Mouse (Mus musculus) hindbrain, embryonic 14.5 days (tissue): ENCODE measurements at regions not wholly inside any gene's neighbourhood (a gene's known extent, or its start where the extent isn't known, plus 50 kb on each side); places are given as distances from the start of the nearest gene placed in this dataset.

ENCODE experiments used
- ATAC-seq: fragments of 200-750 bp; cut with Nextera tagmentation; 2 replicates; pipeline ENCODE4 v1.8.0; 2017; ENCODE audit warnings: moderate number of reproducible peaks, mild to moderate bottlenecking, moderate TSS enrichment, moderate library complexity; ENCODE audit not compliant: low FRiP score
- DNase-seq: peaks from one replicate; pipeline ENCODE4 v3.0.0-alpha.2; 2015; ENCODE audit warnings: low spot score
- H3K27ac ChIP-seq: fragments of 300-500 bp; sonication (generic); 2 replicates; pipeline ENCODE4 v1.5.1; 2014; ENCODE audit warnings: mild to moderate bottlenecking, moderate library complexity
- H3K27me3 ChIP-seq: fragments of 300-500 bp; sonication (generic); 2 replicates; pipeline ENCODE4 v1.6.1; 2014; ENCODE audit warnings: mild to moderate bottlenecking, low read length, mixed read lengths; ENCODE audit not compliant: control insufficient read depth, insufficient read depth
- H3K36me3 ChIP-seq: fragments of 300-500 bp; sonication (generic); replicated peaks from 2 replicates; pipeline ENCODE4 v1.6.1; 2014; ENCODE audit not compliant: control insufficient read depth, insufficient read depth
- H3K4me1 ChIP-seq: fragments of 300-500 bp; sonication (generic); replicated peaks from 2 replicates; pipeline ENCODE4 v1.6.1; 2014; ENCODE audit warnings: antibody characterized with exemption, low read length, mixed read lengths; ENCODE audit not compliant: control insufficient read depth, insufficient read depth
- H3K4me2 ChIP-seq: fragments of 300-500 bp; sonication (generic); replicated peaks from 2 replicates; pipeline ENCODE4 v1.6.1; 2014; ENCODE audit warnings: mild to moderate bottlenecking, moderate library complexity
- H3K4me3 ChIP-seq: fragments of 300-500 bp; sonication (generic); replicated peaks from 2 replicates; pipeline ENCODE4 v1.5.1; 2014; ENCODE audit warnings: mild to moderate bottlenecking, low read length
- H3K9ac ChIP-seq: fragments of 300-500 bp; sonication (generic); 2 replicates; pipeline ENCODE4 v1.6.1; 2014
- H3K9me3 ChIP-seq: fragments of 300-500 bp; sonication (generic); 2 replicates; pipeline ENCODE4 v1.6.1; 2016; ENCODE audit warnings: low read length; ENCODE audit not compliant: control insufficient read depth
- WGBS: fragments of 180-500 bp; shearing (Covaris S2); extraction: QIAGEN DNeasy Blood & Tissue Kit; methylation state at CpG from one replicate; pipeline ENCODE4 v1.1.7; 2014; 5-methylcytosine and 5-hydroxymethylcytosine counted together

GRCm38 (mm10) chr7:95725716-95726487 lies 445.1 kb upstream of the Tenm4 start:
- H3K4me1 ChIP-seq, result no peaks in the 10 kb centered on the region
- no peak for DNase-seq
- no peak for ATAC-seq
- H3K9me3 ChIP-seq, result no peaks in the 10 kb centered on the region
- no peak overlapping the region for H3K27ac ChIP-seq
- H3K4me3 ChIP-seq, result no peak overlapping the region
- H3K4me2 ChIP-seq, result no peak overlapping the region
- H3K36me3 ChIP-seq, result no peaks in the 10 kb centered on the region
- no peaks in the 10 kb centered on the region for H3K27me3 ChIP-seq
- H3K9ac ChIP-seq, result no peak overlapping the region
- WGBS, result 68% methylated on average over 2 of the region's 2 CpGs

DNA sequence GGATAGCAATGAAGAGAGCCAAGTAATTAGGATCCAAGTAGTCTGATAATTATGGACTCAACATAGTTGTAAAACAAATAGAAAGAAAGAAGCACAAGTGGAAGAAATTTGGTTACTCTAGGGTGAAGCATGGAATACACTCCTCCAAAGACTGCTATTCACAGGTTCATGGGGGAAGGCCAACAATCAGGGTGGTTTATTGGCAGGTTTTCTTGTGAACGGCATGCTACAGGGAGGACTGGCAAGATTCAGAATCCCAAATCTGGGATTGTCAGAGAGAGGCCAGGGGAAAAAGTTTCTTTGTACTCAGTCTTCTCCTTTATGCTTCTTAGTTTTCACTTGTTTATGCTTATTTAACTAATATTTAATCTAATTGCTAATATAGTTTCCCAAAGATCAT lies 437.2 kb upstream of the Tenm4 start:
- no peak overlapping the region for H3K27ac ChIP-seq
- no peaks in the 10 kb centered on the region for H3K9me3 ChIP-seq
- DNase-seq (no peak), ATAC-seq (no peak)
- H3K4me1 ChIP-seq, result no peaks in the 10 kb centered on the region
- WGBS, result 74% methylated on average over 1 of the region's 1 CpGs
- H3K9ac ChIP-seq, result no peak overlapping the region
- no peak overlapping the region for H3K4me3 ChIP-seq
- H3K4me2 ChIP-seq, result no peak overlapping the region
- H3K36me3 ChIP-seq, result no peaks in the 10 kb centered on the region
- H3K27me3 ChIP-seq, result no peaks in the 10 kb centered on the region

GRCm38 (mm10) chr7:95734587-95734986 lies 436.5 kb upstream of the Tenm4 start:
- no peak overlapping the region for H3K27ac ChIP-seq
- no peaks in the 10 kb centered on the region for H3K27me3 ChIP-seq
- H3K9ac ChIP-seq, result no peak overlapping the region
- ATAC-seq, result no peak; the same call in 1 of the 2 replicates
- H3K4me1 ChIP-seq, result no peaks in the 10 kb centered on the region
- peak; percentile 28 for DNase-seq
- no peak overlapping the region for H3K4me3 ChIP-seq
- WGBS, result 50% methylated on average over 5 of the region's 5 CpGs
- no peaks in the 10 kb centered on the region for H3K9me3 ChIP-seq
- H3K4me2 ChIP-seq, result no peak overlapping the region
- H3K36me3 ChIP-seq, result no peaks in the 10 kb centered on the region

DNA sequence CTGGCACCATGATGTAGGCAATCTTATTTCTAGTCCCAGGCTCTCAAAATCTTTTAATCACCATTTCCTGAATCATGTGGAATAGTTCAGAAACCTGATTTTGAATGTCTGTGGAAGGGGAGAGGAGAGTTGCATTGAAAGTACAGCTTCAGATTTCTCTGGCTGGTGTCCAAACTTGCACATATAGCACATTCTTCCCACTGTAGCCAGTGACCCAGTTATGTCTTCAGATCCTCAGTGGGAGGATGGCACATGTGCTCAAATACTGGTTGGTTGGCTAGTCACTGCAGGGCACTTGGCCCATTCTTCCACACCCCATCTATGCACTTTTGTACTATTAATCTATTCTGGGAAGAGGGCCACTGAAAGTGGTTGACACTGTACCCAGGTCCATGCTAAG lies 434.3 kb upstream of the Tenm4 start:
- no peaks in the 10 kb centered on the region for H3K27me3 ChIP-seq
- H3K4me3 ChIP-seq, result no peak overlapping the region
- H3K27ac ChIP-seq, result no peak overlapping the region
- H3K4me2 ChIP-seq, result no peak overlapping the region
- DNase-seq, result no peak
- H3K9me3 ChIP-seq, result no peaks in the 10 kb centered on the region
- no peak for ATAC-seq
- H3K4me1 ChIP-seq, result no peaks in the 10 kb centered on the region
- H3K36me3 ChIP-seq, result no peaks in the 10 kb centered on the region
- H3K9ac ChIP-seq, result no peak overlapping the region

DNA sequence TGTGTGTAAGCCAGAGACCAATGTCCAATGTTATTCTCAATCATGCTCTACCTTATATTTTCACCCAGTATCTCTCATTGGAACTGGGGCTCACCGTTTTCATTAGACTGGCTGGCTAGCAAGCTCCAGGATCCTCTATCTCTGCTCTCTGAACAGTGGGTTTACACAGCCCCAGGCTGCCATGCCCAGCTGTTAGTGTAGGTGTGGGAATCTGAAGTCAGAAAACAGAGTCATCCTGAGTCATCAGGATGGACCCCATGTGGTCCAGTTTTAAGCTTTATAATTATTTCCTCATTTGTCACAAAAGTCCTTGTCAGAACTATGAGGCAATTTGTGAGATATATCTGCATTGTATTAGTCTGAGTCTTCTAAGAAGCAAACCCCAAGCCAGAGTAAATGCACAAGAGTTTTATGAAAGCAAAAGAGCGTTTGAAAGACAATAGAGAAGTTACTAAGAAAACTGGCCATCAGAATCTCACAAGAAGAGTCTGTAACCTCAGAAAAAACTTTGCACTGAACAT lies 432.3 kb upstream of the Tenm4 start:
- Histone ChIP-seq H3K4me1 (no peaks in the 10 kb centered on the region), H3K27me3 (no peaks in the 10 kb centered on the region), H3K9ac (no peak overlapping the region), H3K36me3 (no peaks in the 10 kb centered on the region), H3K4me2 (no peak overlapping the region), H3K4me3 (no peak overlapping the region), H3K9me3 (no peaks in the 10 kb centered on the region), H3K27ac (no peak overlapping the region)
- 74% methylated on average over 2 of the region's 2 CpGs for WGBS
- ATAC-seq (no peak), DNase-seq (no peak)

- ATAC-seq (no peak), DNase-seq (no peak)
- Histone ChIP-seq H3K4me2 (no peak overlapping the region), H3K27me3 (no peaks in the 10 kb centered on the region), H3K9me3 (no peaks in the 10 kb centered on the region), H3K36me3 (no peaks in the 10 kb centered on the region), H3K4me1 (no peaks in the 10 kb centered on the region), H3K27ac (no peak overlapping the region), H3K4me3 (no peak overlapping the region), H3K9ac (no peak overlapping the region)
- WGBS, result 90% methylated on average over 5 of the region's 5 CpGs
These were observed 431.3 kb upstream of the Tenm4 start for GRCm38 (mm10) chr7:95739779-95740178.

DNA sequence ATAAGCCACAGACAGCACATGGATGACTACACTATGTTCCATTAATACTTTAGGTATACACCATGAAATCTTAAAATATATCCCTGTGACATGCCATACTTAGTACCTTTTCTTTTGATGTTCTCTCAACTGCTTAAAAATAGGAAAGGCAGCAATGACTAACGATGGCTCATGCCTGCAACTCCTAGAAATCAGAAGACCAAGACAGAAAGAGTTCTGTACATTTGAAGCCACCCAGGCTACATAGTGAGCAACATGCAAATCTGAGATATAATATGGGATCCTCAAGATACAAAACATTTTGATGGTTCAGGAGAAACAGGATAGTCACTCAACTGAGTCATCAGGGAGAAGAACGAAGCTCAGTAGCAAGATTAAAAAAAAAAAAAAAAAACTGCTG lies 412.7 kb upstream of the Tenm4 start:
- H3K9ac ChIP-seq, result no peak overlapping the region
- WGBS, result 86% methylated on average over 2 of the region's 2 CpGs
- no peak overlapping the region for H3K27ac ChIP-seq
- H3K4me1 ChIP-seq, result 0 out of 2 replicates have a peak, but pooled peaks cover 3% of the 10 kb centered on the region
- no peaks in the 10 kb centered on the region for H3K27me3 ChIP-seq
- ATAC-seq (no peak), DNase-seq (no peak)
- no peaks in the 10 kb centered on the region for H3K36me3 ChIP-seq
- H3K4me3 ChIP-seq, result no peak overlapping the region
- H3K9me3 ChIP-seq, result no peaks in the 10 kb centered on the region
- no peak overlapping the region for H3K4me2 ChIP-seq

GRCm38 (mm10) chr7:95760945-95761661 lies 409.9 kb upstream of the Tenm4 start:
- Histone ChIP-seq H3K4me1 (0 out of 2 replicates have a peak, but pooled peaks cover 3% of the 10 kb centered on the region), H3K4me3 (no peak overlapping the region), H3K36me3 (no peaks in the 10 kb centered on the region), H3K27me3 (no peaks in the 10 kb centered on the region), H3K4me2 (no peak overlapping the region), H3K27ac (no peak overlapping the region), H3K9ac (no peak overlapping the region), H3K9me3 (no peaks in the 10 kb centered on the region)
- DNase-seq (no peak), ATAC-seq (no peak; the same call in 1 of the 2 replicates)
- 33% methylated on average over 12 of the region's 12 CpGs for WGBS

GRCm38 (mm10) chr7:95766356-95767150 lies 404.5 kb upstream of the Tenm4 start:
- Histone ChIP-seq H3K9me3 (no peaks in the 10 kb centered on the region), H3K27me3 (no peaks in the 10 kb centered on the region), H3K4me1 (no peaks in the 10 kb centered on the region), H3K36me3 (no peaks in the 10 kb centered on the region), H3K4me2 (no peak overlapping the region), H3K9ac (no peak overlapping the region), H3K4me3 (no peak overlapping the region), H3K27ac (no peak overlapping the region)
- DNase-seq (no peak), ATAC-seq (no peak)
- WGBS, result 88% methylated on average over 6 of the region's 6 CpGs
